ENCODE assay signal across 17 mouse cellular contexts in the genomic region with DNA sequence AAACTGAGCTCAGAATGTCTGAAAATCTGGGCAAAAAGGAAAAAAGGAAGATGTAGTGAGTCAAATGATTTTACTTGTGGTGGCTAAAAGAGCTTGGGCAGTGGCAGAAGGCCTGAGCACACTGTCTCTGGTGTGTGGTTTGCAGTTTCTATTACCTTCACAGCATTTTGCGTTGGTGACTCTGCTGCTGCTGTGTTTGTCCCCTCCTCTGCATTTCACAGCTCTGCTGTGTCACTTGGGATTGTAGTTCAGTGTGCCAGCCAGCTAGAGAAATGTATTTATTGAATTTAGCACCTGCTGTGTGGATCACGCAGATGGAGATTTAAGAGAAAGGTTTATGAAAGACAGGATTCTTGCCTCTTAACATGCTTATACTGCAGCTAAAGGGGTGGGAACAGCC. TPM values are rescaled to one million over a fixed set of nuclear protein-coding genes. Genes with fewer than 3 reads are reported as not detected.
DNase-seq lines count a peak whose midpoint lies in the region.
"Had no signal": no experiment of that assay in that cellular context is flagged by ENCODE, and none has a peak within 500 bp of the region (broad histone marks: within the 10 kb centered on the region; RNA-seq: fewer than 3 reads in every experiment).

No protein-coding gene starts in this region.

- DNase-seq in heart, adult 11 months = peak; percentile 4
- DNase-seq in heart, postnatal 36 days = no peak
- peak; percentile 13 to 34 for DNase-seq in right cerebral cortex, adult 2 months (ENCODE audit: low spot score in 2 of 2)
- no peak for DNase-seq in right cerebral cortex, postnatal 4 days
- peak; percentile 5 to 16 for DNase-seq in right cerebral cortex, postnatal 36 days (ENCODE audit: low spot score in 2 of 2)
- no peak for DNase-seq in gastrocnemius, postnatal 25 days
- DNase-seq: adrenal gland, postnatal 10 days; adrenal gland, postnatal 36 days; B cell, adult 2 months; cerebellum, adult 11 months; cerebellum, adult 2 months; cerebellum, adult 9-11 months; cerebellum, postnatal 25 days; forebrain, postnatal 0 days; gastrocnemius, postnatal 10 days; heart, adult 2 months; heart, postnatal 14 days had no signal

- intact Hi-C loops in heart, postnatal 36 days (cut with DNase I) = no loop called here

RNA-seq across cellular contexts. Expression of a gene that starts 1.8 kb away (rescaled TPM):
- 100 to 1,000 TPM; 125 to 127 TPM for total RNA-seq in heart, postnatal 36 days (2021)
- total RNA-seq in gastrocnemius, postnatal 25 days (2021) = 10 to 100 TPM; 66.8 to 70.0 TPM

Comparison
In these comparisons a context has a peak if more than half of its experiments do, and no peak if none do; other contexts are left out.
1. DNase-seq: peak in heart, adult 11 months (single experiment), right cerebral cortex, adult 2 months (2 of 2) and right cerebral cortex, postnatal 36 days (2 of 2); none in heart, postnatal 36 days (0 of 2), right cerebral cortex, postnatal 4 days (single experiment) and gastrocnemius, postnatal 25 days (single experiment).